Mouse (Mus musculus) spleen, adult 18-20 months (tissue): ENCODE measurements at regions not wholly inside any gene's neighbourhood (a gene's known extent, or its start where the extent isn't known, plus 50 kb on each side); places are given as distances from the start of the nearest gene placed in this dataset.

ENCODE experiments used
- DNase-seq, 2 experiments: peaks; one replicate each; pipeline ENCODE4 v3.0.0; 2022; ENCODE audit warnings: mixed read lengths in 2 of 2

DNA sequence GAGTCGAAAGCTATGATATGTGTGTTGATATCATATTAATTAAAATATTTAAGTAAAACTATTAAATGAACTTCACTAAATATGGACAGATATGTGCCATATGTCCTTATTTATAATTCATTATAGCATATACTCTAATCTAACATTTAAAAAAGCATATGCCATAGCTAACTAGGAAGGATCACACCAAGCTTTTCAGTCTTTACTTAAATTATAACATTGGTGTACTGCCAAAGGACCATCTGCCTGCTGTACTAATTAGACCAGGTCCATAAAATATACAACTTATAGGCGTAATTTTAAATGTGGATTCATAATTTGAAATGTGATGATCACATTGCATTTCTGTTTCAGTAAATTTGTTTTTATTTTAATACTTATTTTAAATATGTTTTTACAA is 651.9 kb upstream of the Klhl1 start:
- DNase-seq: no peak

DNA sequence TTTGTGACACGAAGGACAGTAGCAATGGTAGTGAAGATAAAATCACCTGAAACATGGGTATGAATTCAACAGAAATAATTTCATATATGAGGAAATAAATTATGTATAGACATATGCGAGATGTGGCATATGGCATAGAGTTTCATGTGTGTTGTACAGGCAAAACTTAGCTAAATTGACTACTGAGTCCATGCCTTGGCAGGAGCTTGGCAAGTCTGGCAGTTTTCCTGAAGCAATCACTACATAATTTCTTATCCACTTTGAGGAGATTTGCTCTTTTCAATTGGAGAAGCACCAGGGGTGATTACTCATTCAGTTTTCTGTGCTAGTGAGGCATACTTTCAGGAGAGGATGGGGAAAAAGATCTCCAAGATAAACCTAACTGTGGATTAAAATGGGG is 646.9 kb upstream of the Klhl1 start:
- no peak for DNase-seq

DNA sequence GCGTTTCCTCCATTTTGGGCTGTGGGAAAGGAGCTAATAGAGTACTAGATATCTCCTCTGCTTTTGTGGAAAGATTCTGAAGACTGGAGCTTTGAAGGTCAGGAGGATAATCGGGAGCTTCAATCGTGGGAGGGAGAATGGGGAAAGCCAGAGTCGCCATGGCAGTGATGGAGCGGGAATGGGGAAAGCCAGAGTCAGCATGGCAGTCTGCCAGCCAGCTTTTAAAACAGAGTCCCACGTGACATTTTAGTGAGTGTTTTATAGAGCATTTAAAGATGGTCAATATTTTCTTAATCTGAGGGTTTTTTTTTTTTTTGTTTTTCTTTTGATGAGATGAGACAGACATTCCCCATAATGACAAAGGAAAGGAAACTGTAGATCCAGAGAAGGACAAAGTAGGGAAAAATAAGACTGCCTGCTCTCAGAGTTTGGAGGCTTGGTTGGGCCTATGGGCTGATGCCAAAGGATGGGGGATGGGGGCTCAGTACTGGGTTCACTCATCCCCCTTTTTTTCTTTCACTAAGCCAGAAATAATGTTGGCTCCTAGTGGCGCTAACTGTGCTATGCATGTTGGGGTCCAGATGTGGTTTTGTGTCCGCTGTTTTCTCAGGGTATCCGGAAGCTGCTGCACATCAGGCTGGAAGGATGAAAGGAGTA is 630.2 kb upstream of the Klhl1 start:
- DNase-seq: no peak

DNA sequence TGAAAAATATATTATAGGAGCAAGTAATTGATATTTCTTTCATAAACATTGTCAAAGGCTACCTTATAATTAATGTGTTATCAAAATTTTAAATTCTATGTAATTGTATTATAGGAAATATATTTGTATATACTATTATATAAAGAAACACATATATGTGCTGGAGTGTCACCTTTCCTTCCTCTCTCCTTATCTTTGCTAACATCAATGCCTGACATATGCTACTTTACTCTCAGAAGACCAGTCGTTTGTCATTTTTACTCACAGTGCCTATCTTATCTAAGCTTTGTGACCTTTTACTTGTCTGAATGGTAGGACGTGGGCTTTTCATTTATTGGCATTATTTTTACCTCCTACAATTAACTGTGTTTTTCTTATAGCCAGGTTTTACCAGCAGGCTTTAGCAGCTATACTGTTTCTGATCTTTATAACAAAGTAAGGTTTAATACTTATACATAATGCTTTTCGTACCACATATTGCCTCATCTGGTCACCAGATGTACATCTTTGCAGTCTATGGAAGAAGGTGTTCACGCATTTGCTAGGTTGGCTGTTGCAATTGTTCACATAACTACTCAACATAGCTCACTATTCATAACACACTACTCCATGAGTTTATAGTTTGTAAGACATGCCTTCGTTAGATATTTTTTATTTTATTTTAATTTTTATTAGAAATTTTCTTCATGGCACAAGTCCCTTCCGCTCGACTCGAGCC is 597.2 kb upstream of the Klhl1 start:
- no peak for DNase-seq

DNA sequence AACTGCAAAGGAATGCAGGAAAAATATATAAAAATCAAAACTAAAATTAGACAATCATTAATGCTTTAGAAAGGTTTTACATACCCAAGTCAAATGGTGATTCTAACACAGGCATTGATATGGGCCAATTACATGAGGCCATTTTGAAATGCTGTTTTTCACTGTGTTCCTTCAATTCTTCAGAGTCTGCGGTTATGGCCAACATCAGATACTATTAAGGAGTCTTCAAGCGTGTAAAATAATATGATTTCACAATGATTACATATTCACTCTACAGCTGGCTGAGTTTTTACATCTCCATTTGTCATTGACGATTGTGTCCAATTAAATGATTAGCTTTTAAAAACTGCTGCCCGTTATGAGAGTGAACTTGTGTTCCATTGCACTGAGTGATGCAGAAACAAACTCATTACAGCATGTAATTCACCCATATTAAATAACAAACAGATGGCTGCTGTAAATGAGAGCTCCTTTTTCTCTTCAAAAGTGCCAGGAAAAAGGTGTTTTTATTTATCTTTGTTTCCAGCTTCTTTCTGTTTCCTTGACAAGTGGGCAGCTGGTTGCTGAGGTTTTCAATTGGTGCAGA is 582.3 kb upstream of the Klhl1 start:
- DNase-seq: no peak

DNA sequence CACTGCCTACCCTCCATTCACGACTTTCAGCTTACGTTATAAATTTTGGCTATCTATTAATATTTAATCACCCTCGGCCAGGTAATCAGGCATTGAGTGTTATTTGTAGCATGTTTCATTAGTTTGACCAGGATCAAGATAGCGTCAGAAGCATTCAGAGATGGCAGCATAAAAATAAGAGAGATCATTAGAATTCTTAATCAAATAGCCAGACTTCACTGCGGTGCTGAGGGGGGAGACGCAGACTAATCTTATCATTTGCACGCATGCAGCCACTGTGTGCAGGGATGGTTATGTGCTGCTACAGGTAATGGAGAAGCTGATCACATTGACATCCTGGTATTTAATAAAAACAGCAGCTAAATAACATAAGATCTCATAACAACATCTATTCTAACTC is 574.5 kb upstream of the Klhl1 start:
- no peak for DNase-seq

DNA sequence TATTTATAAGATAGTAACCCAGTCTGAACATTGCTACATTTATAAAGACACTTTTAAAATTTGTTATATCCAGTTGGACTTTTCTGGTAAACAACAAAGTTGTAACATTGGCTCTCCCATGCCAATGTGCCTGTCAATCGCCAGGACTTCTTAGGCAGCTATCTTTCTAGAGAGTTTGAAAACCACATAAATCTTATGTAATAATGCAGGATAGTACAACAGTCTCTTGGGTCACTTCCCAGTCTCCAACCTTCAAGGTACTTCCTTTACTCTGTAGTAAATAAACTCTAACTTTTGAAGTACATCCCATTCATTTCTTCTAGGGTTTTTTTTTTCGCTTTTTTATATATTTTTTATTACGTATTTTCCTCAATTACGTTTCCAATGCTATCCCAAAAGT is 570.0 kb upstream of the Klhl1 start:
- no peak for DNase-seq

DNA sequence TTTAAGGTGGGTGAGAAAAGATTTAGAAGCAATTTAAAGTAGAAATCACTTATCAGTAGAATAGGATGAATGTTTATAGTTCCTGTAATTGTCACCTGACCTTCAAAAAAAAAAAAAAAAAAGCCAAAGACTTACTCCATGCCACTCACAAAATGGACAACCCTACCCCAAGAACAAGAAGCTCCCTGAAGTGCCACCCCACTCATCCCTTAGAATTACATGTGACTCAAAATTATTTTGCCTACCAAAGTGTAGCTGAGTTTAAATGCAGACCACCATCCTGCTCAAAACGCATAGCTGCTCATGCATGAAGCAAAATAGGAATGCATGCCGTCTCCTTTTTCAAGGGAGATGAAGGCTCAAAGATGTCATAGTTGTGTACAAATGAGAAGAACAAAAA is 568.4 kb upstream of the Klhl1 start:
- DNase-seq: no peak

DNA sequence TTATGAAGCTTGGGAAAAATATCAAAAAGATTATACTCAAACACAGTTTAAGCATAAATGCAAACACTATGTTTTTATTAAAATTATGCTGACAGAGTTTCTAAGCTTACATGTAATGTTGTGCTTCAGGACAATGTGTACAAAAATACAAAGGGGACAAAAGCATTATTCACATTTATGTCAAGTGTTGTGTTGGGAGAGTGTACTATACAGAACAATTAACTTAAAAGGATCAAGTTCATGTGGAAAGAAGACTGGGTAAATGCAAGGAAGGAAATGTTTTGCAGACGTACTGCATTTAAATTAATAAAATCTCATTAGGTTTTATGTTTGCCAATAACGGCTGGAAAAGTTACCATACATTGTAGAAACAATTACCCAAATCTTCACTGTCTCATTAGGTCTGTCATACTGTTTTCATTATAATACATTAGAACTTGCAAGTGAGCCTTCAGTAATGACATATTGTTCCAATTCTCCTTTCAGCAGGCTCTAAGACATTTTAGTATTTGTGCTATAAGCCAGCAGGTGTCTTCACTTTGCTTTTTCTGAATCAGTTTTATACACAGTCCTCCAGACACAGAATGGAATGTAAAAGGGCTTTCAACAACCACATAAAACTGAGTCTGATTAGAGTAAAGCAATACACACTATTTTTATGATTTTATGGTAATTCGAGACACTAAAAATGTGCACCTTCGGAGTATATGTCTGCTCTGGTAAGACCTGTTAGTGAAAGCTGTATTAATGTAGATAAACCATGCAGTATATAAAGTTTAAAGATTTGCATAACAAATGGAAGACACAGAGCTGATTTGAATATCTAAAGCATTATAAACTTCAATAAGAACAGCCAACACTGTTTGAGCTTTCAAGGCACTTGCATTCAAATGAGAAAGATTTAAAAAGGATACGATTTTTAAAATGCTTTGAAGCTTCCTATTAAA is 567.7 kb upstream of the Klhl1 start:
- no peak for DNase-seq

DNA sequence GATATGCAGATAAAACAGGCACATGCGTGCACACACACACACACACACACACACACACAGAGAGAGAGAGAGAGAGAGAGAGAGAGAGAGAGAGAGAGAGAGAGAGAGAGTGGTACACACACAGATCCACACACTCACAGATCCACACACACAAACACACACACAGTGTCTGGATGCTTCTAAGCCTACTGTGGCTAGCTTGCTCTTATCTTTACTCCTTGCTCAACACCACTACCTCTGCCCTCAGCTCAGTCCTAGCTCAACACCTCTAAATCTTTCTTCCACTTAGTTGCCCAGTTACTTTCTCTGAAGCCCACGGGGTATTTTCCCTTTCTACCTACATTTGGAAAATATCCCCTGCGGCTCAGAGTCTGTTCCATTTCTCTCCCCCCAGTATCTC is 555.9 kb upstream of the Klhl1 start:
- no peak for DNase-seq

DNA sequence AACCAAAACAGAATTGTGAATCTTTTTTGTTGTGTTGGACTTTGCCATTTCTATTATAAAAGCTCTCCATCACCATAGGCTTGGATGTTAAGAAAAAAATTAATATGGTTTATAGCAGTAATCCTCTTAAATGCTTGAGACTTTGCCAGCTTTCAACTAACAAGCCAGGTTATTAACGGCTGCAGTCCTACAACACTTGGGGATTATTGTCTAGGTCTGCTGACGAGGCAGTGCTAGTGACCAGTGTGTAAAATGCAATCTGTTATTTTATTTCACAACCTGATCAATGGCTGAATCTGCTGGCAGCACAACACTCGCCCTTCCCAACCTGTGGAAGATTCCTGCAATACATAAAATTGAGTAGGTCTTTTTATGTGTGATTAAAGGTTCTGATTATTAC is 549.9 kb upstream of the Klhl1 start:
- DNase-seq: no peak

DNA sequence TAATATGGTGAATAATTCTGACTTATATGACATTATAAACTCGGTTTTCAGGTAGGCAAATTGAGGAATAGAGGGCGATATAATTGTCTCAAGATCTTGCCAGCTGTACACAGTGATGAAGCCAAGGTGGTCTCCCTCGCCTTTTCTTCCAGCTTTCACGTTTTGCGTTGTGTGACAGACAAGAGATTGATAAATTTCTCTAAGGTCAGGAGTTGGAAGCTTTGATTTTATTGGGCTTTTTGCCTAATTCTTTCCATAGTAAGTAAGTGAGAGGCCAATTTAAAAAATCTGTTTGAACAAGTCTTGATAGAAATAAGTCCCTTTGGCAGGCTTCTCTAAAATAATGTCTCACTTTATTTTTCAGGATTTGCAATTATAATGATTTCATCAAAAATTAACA is 549.4 kb upstream of the Klhl1 start:
- no peak for DNase-seq

DNA sequence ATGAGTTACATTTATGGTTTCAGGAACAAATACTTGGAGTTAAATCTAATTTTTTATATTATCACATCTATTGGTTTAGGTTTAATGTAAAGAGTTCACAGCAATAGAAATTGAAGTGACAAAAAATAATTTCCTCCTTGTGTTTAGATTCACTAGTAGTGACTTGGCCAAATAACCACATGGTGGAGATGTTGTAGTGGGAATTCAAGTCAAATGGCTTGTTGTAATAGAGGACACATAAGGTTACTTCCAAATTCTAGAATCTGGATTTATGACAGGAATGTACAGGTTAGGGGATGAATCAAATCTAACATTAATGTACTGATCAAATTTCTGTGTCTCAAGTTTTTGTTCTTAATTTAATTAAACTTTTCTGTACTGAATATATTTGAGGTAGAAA is 526.4 kb upstream of the Klhl1 start:
- DNase-seq: no peak

DNA sequence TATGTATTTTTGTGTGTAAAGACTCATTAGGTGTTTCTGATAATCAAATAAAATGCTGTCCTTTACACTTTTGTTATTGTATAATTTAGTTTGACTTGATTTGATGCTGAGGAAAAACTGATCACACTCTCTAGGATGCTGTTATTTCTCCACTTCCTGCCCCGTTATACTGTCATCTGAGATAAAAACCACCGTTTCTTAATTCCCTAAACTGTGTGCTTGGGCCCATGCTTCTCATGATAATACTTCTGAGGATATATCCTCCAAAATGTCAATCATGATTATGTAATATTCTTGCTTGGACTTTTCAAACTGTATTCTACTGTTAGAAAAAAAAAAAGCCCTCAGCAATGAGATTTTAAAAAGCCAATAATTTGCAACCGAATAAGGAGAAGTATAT is 520.9 kb upstream of the Klhl1 start:
- no peak for DNase-seq

DNA sequence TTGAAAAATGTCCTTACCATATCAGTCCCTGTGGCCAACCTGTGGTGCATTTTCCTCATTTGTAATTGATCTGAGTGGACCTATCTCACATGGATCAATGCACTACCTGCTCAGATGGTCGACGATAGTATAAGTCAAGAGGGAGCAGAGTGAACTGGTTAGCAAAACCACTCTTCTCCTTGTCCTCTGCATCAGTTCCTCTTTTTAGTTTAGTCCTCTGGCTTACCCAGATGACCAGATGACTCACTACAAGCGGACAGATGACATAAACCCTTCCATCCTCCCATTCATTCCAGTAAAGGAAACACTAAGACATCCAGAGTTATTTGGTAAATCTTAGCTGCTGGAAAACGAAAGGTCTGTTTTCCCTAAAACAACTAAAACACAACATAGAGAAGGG is 509.6 kb upstream of the Klhl1 start:
- DNase-seq: no peak

DNA sequence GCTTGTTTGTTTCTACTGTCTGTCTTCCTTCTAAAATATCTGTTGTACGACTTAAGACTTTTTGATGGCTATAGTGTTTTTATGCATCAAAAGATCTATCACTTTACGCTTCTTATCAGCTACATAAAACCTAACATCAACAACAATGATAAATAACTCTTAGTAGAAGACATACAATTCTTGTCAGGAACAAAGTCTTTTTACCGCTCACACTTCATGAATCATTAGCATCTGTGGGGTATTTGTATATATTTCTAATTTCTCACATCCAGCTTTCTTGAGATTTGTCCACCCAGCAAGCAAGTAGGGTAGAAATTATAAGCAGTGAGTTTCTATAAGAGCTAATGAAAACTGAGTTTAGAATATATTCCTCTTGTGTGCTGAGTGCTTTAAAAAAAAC is 487.4 kb upstream of the Klhl1 start:
- no peak for DNase-seq

DNA sequence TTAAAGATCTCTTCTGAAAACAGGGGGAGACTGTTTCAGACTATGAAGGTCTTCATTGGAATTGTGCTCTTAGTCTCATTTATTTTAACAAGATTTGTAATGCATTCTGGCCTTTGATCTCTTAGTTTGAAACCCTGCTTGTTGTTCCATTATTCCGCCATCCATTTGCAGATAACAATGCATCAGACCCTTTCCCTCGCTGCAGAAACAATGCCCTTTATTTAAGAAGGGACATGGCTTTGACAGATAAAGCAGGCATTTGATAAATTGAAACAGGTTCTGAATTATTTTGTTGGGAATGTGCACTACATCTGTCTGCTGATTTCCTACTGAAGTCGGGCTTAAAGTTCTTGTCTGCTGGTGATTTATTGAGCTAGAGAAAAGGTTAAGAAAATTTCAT is 476.2 kb upstream of the Klhl1 start:
- no peak for DNase-seq

DNA sequence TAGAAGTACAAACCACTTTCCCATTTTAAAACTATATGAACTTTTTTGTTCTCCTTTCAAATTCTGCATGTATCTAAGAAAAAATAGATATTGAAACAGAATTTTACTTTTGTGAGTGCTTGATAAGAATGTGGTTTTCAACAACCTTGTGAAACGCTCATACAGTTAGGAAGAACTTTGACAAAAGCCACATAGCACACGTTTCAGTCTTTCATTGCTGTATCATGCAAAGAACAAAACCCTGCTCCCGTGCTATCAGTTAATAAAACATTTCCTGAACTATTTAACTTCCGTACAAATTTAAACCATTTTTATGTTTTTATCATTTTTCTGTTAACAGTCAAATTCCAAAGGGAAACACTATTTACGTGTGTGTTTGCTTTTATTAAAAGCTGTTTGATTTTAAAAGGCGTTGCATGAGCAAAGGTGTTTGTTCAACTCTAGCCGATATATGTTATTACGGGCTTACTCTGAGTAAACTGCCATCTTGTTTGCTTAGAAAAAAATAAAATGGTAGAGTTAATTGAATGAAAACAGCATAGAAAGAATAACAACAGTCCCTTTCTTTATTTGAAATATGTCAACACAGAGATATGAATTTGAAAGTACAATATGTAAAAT is 471.8 kb upstream of the Klhl1 start:
- no peak for DNase-seq

DNA sequence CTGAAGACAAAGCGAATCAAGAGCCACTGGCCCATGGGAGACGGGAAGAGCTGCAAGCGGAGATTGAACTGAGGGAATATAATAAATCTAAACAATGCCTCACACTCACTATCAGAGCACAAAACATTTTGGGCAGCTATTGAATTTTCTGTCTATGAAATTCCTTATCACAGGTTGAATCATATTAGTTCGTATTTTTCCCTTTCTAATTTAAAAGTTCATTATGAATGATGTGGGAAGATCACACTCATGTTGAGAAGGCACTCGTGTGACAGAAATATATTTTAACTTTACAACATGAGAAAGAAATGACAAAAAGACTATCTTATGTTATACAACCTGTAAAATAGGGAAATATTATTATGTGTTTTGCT is 444.2 kb upstream of the Klhl1 start:
- DNase-seq: no peak

DNA sequence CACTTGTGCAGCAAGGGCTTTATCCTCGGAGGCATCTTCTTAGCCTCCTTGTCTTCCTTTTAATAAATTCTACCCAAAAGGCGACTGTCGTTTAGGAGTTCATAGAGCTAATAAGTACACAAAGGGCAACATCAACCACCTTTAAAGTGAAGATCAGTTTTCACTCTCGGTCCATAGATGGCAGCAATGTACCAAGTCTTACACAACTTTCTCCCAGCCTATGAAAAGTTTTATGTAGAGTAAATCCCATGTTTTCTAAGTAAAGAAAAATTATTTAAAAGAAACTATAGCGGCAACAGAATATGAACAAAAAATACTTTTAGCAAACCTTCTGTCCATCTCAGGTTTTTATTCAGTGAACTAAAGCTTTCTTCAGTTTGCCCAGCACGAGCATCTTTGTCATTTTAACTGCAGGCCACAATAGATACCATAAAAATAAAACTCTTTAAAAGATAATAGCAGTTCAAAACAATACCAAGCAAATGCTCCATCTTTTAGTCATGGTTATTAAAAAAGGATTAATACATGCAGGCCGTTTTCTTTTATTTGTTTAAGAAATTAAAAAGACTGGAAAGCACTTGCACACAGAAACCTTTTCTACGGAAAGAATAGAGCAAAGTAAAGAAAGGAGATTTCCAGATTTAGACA is 443.6 kb upstream of the Klhl1 start:
- DNase-seq: no peak

DNA sequence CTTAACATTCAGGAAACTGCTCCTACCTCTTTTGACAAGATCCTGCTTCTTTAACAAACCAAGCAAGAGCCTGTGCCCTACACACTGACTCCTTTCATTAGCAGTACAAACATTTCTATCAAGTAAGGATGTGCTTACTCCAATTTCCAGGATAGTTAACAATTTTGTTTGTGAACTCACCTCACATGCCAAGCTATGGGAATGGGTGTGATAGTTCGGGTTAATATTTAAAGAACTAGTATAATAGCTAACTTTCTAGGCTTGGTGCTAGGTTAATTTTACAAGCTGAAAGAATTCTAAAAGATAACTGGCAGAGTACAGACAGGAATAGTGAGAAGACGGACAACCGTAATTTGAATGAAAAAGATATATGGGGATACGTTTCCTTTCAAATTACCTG is 437.2 kb upstream of the Klhl1 start:
- no peak for DNase-seq

DNA sequence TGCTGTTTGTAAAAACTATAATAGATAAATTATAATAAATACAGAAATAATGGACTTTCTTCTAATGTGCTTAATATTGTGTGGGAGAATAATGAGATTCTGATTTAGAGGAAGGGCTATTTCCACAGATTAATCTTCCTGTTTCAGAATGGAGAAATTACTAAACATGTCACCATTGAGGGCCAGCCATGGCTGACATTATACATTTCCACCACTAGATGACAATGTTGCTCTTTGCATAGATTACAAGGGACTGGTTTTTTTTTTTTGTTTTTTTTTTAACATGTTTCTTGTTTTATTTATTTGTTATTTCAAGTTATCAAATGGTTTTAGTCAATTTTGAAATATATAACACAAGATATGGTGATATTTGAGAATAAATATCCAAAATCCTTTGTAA is 435.6 kb upstream of the Klhl1 start:
- no peak for DNase-seq

DNA sequence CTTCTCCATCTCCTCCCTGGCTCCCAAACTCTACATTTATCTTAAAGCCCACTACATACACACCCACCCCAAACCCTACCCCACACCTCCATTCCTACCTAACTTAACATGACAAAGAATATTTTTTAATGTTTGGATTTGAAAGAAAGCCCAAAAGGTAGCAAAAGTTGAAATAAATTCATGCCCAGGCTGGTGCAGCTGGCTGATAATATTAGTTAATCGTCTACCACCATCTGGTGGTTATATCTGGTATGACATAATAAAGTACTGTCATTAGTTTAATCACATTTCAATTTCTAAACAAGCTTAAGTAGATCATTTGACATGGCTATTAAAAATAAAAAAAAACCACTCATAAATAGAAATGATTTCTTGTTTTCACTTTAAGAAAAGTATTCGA is 389.8 kb upstream of the Klhl1 start:
- no peak for DNase-seq
